Comparison of ENCODE assay signal across 18 mouse cellular contexts in genomic region chr17:33372795-33373194, GRCm38 (mm10). TPM values are rescaled to one million over a fixed set of nuclear protein-coding genes. Genes with fewer than 3 reads are reported as not detected.
"Had no signal": no experiment of that assay in that cellular context is flagged by ENCODE, and none has a peak within 500 bp of the region (broad histone marks: within the 10 kb centered on the region; RNA-seq: fewer than 3 reads in every experiment).

No protein-coding gene starts in this region.

- H3K27ac ChIP-seq: hindbrain, postnatal 0 days; left cerebral cortex, adult 2 months; limb, embryonic 10.5 days; liver, embryonic 14.5 days; midbrain, embryonic 10.5 days; stomach, postnatal 0 days had no signal

- ATAC-seq: hindbrain, postnatal 0 days had no signal

- H3K4me1 ChIP-seq: limb, embryonic 10.5 days; midbrain, embryonic 10.5 days had no signal

- H3K4me3 ChIP-seq: left cerebral cortex, adult 2 months; limb, embryonic 10.5 days; midbrain, embryonic 10.5 days; myocyte had no signal

- H3K4me2 ChIP-seq: lung, embryonic 14.5 days had no signal

- H3K9ac ChIP-seq: liver, embryonic 14.5 days; lung, embryonic 14.5 days had no signal

- DNase-seq: lung, embryonic 14.5 days; lung, postnatal 10 days; lung, postnatal 4 days; midbrain, embryonic 14.5 days had no signal

- H3K9me3 ChIP-seq: limb, embryonic 10.5 days; midbrain, embryonic 10.5 days had no signal

RNA-seq across cellular contexts. Expression of gene Actl9, which starts 59.9 kb away (rescaled TPM):
- total RNA-seq: hindbrain, postnatal 0 days; layer of hippocampus, adult 8-10 months; left cerebral cortex, adult 2 months; left cerebral cortex, postnatal 14 days; megakaryocyte, adult 5-6 weeks; neutrophil, adult 5-6 weeks had no signal
- polyA plus RNA-seq: hindbrain, postnatal 0 days; intestine, embryonic 14.5 days; large intestine, adult 2 months; limb, embryonic 10.5 days; lung, embryonic 14.5 days; midbrain, embryonic 10.5 days; midbrain, embryonic 14.5 days; myocyte; neural tube, embryonic 11.5 days; stomach, postnatal 0 days had no signal
